In the genomic region with DNA sequence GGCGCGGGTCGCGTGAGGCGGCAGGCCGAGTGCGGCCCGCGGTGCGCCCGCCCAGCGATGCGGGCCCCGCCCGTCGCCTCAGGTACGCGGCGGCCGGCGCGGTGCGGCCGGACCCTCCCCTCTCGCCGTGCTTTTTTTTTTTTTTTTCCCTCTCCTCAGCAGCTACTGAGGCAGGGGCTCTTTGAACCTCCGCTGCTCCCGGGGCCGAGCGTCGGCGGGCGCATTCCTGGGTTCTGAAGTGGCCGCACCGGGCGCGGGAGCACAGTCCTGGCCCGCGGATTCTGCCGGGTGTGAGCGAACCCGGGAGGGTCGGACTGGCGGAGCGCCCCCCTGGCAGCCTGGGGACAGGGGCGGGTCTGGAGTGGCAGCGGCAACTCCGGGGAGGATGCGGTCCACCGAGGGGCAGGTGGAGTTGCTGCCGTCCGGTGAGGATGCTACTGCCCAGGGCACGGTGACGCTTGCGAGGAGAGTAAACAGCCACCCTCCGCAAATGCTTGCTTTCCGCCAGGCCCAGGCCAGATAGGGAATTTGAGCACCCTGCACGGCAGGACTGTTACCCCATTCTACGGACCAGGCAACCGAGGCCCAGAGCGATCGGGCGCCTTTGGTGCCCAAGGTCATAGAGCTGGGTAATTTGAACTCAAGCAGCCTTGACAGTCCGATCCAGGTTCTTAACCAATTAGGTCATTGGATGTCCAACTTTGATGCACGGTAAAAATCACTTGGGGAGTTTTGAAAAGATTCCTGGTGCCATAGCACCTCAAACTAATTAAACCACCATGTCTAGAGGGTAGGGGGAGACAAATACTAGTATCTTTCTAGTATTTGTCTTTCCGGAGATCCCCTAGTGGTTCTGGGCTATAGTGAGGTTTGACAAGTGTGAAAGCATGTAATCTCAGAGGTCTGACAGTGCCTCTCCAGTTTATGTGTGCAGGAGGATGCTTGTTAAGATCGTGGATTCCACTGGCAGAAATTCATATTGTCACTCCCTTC, we compare ENCODE assay signal across 8 mouse cellular contexts. TPM values are rescaled to one million over a fixed set of nuclear protein-coding genes. Genes with fewer than 3 reads are reported as not detected.
DNase-seq lines count a peak whose midpoint lies in the region; ATAC-seq and TF ChIP-seq lines count a peak whose summit lies in the region.

No protein-coding gene starts in this region.

- H3K4me1 ChIP-seq in brown adipose tissue, adult 24 weeks (ENCODE audit: control insufficient read depth, insufficient read depth, insufficient read length, low read length), result peaks cover 16% of the 10 kb centered on the region
- H3K4me1 ChIP-seq in erythroblast, embryonic 14.5 days (ENCODE audit: control insufficient read depth), result peaks cover 53% of the 10 kb centered on the region

- DNase-seq in MN1 (ENCODE audit: low spot score), result peak; percentile 52
- DNase-seq in heart, postnatal 10 days, result peak; percentile 36 to 50
- peak; percentile 30 to 42 for DNase-seq in left cerebral cortex, adult 2 months (ENCODE audit: extremely low spot score in 1 of 2, low spot score in 2 of 2)
- DNase-seq in right cerebral cortex, postnatal 4 days, result peak; percentile 45
- DNase-seq in urinary bladder, postnatal 36 days (ENCODE audit: low spot score in 2 of 2), result peak; percentile 8 to 13

- peaks cover 2% of the 10 kb centered on the region; the same call in 1 of the 2 replicates for H3K36me3 ChIP-seq in erythroblast, embryonic 14.5 days (ENCODE audit: control insufficient read depth)

- H3K9me3 ChIP-seq in erythroblast, embryonic 14.5 days (ENCODE audit: control insufficient read depth, low read length), result no peaks in the 10 kb centered on the region

- intact Hi-C loops in heart, postnatal 10 days (cut with DNase I), result no loop called here
- intact Hi-C loops in left cerebral cortex, adult 2 months (cut with DNase I), result no loop called here

- peak; percentile 11; the same call in 1 of the 2 replicates for TF ChIP-seq CTCF in left cerebral cortex, adult 2 months (IDR thresholded peaks at IDR 0.05)

- no peaks in the 10 kb centered on the region; the same call in 1 of the 2 replicates for H3K27me3 ChIP-seq in erythroblast, embryonic 14.5 days (ENCODE audit: control insufficient read depth)

- peak; percentile 38 for ATAC-seq in megakaryocyte-erythroid progenitor cell, adult 5-6 weeks (replicated peaks; ENCODE audit: low FRiP score, low TSS enrichment, poor library complexity, severe bottlenecking)

- peak overlapping the region; percentile 77 for H3K27ac ChIP-seq in brown adipose tissue, adult 24 weeks (replicated peaks; ENCODE audit: low read depth, low read length)
- H3K27ac ChIP-seq in left cerebral cortex, adult 2 months, result peak overlapping the region; percentile 88

- H3K4me3 ChIP-seq in brown adipose tissue, adult 24 weeks (ENCODE audit: insufficient read depth, low read depth, low read length), result peak overlapping the region; percentile 98
- peak overlapping the region; percentile 98 for H3K4me3 ChIP-seq in erythroblast, embryonic 14.5 days (replicated peaks)
- H3K4me3 ChIP-seq in left cerebral cortex, adult 2 months, result peak overlapping the region; percentile 96

RNA-seq across cellular contexts. Expression of a gene that starts 0.7 kb away (rescaled TPM):
- polyA plus RNA-seq in brown adipose tissue, adult 24 weeks (2012; ENCODE audit: insufficient read depth, insufficient read length, missing spikeins), result 16.9 and 18.8 TPM in 2 replicates
- 0.24 and 0.34 TPM in 2 replicates for polyA plus RNA-seq in erythroblast, embryonic 14.5 days (2012)
- total RNA-seq in heart, postnatal 10 days (2021), result 10 to 100 TPM; 30.5 to 33.3 TPM
- total RNA-seq in left cerebral cortex, adult 2 months (2021), result 100 to 1,000 TPM; 114 to 115 TPM
- 32.2 and 52.0 TPM in 2 replicates for total RNA-seq in megakaryocyte-erythroid progenitor cell, adult 5-6 weeks (2014; fragmentation: Nextera tagmentation)
- total RNA-seq in megakaryocyte-erythroid progenitor cell, adult 5-6 weeks (2017), result 26.3 and 32.6 TPM in 2 replicates

RNA-seq across cellular contexts. Expression of a gene that starts 34.9 kb away (rescaled TPM):
- 0.91 and 4.4 TPM in 2 replicates for polyA plus RNA-seq in brown adipose tissue, adult 24 weeks (2012; ENCODE audit: insufficient read depth, insufficient read length, missing spikeins)
- polyA plus RNA-seq in erythroblast, embryonic 14.5 days (2012), result not detected in 2 replicates
- under 1 TPM in 1 of 2 experiments, not detected in 1; 0.24 TPM for total RNA-seq in heart, postnatal 10 days (2021)
- 100 to 1,000 TPM; 812 to 868 TPM for total RNA-seq in left cerebral cortex, adult 2 months (2021)
- total RNA-seq in megakaryocyte-erythroid progenitor cell, adult 5-6 weeks (2014; fragmentation: Nextera tagmentation), result not detected in 2 replicates
- not detected in 2 replicates for total RNA-seq in megakaryocyte-erythroid progenitor cell, adult 5-6 weeks (2017)

Comparison
In these comparisons a context has a peak if more than half of its experiments do, and no peak if none do; other contexts are left out.
1. Peak in every context shown above with its lines: DNase-seq, ATAC-seq, H3K4me3 ChIP-seq and H3K27ac ChIP-seq.
2. RNA of a gene that starts 34.9 kb away (total RNA-seq): 812 to 868 TPM in left cerebral cortex, adult 2 months; 0.24 TPM in heart, postnatal 10 days and not detected in megakaryocyte-erythroid progenitor cell, adult 5-6 weeks; every median in the first group is over 100 times any median in the second.